ENCODE assay signal across 9 mouse cellular contexts in the genomic region with DNA sequence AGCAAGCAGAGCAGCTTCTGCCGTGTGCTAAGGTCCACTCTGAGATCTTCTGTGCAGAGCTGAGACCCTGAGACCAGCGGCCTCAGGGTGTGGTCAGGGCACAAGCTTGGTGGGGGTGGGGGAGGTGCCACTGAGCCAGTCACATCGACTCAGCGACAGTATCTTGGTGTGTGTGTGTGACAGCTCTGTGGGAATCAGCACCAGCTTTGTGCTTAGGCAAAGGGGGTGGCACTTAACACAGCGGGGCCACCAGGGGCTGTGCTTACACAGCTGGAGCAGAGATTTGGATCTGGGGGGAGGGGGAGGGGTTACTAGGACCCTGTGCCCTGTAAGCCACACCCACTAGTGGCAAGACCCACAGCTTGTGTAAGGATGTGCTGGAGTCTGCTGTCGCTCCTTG.
DNase-seq lines count a peak whose midpoint lies in the region; ATAC-seq lines count a peak whose summit lies in the region.
"Had no signal": no experiment of that assay in that cellular context is flagged by ENCODE, and none has a peak within 500 bp of the region (broad histone marks: within the 10 kb centered on the region; RNA-seq: fewer than 3 reads in every experiment).

No protein-coding gene starts in this region.

- peaks cover 67% of the 10 kb centered on the region for H3K4me1 ChIP-seq in heart, embryonic 12.5 days (replicated peaks)
- peaks cover 35% of the 10 kb centered on the region for H3K4me1 ChIP-seq in hindbrain, embryonic 12.5 days
- peaks cover 43% of the 10 kb centered on the region for H3K4me1 ChIP-seq in midbrain, embryonic 13.5 days (replicated peaks)

- H3K4me3 ChIP-seq in heart, embryonic 12.5 days = no peak overlapping the region
- H3K4me3 ChIP-seq in hindbrain, embryonic 12.5 days = no peak overlapping the region
- no peak overlapping the region for H3K4me3 ChIP-seq in midbrain, embryonic 13.5 days (replicated peaks)

- no peak overlapping the region; the same call in 1 of the 2 replicates for H3K4me2 ChIP-seq in heart, embryonic 12.5 days
- peak overlapping the region; percentile 9; the same call in 1 of the 2 replicates for H3K4me2 ChIP-seq in hindbrain, embryonic 12.5 days (replicated peaks)
- 0 out of 2 replicates have a peak overlapping the region, but pooled peaks have one; percentile 6 for H3K4me2 ChIP-seq in midbrain, embryonic 13.5 days (replicated peaks)

- H3K27me3 ChIP-seq in heart, embryonic 12.5 days (replicated peaks) = no peaks in the 10 kb centered on the region
- no peaks in the 10 kb centered on the region for H3K27me3 ChIP-seq in hindbrain, embryonic 12.5 days
- H3K27me3 ChIP-seq in midbrain, embryonic 13.5 days = no peaks in the 10 kb centered on the region

- no peak for ATAC-seq in heart, embryonic 12.5 days (ENCODE audit: insufficient number of reproducible peaks, low FRiP score)
- peak; percentile 44 for ATAC-seq in hindbrain, embryonic 12.5 days (ENCODE audit: low FRiP score)
- peak; percentile 48 for ATAC-seq in midbrain, embryonic 13.5 days

- H3K9ac ChIP-seq in heart, embryonic 12.5 days = 0 out of 2 replicates have a peak overlapping the region, but pooled peaks have one; percentile 1
- peak overlapping the region; percentile 36; the same call in 1 of the 2 replicates for H3K9ac ChIP-seq in hindbrain, embryonic 12.5 days
- 0 out of 2 replicates have a peak overlapping the region, but pooled peaks have one; percentile 40 for H3K9ac ChIP-seq in midbrain, embryonic 13.5 days (replicated peaks)

- DNase-seq in heart, postnatal 10 days = no peak
- DNase-seq in brain, adult 2 months (ENCODE audit: low read depth, low spot score) = peak; percentile 49
- DNase-seq in adrenal gland, adult 8-10 months = no peak
- DNase-seq in adrenal gland, postnatal 4 days (ENCODE audit: low spot score in 2 of 2) = no peak
- no peak for DNase-seq in left cerebral cortex, adult 18-20 months (ENCODE audit: low spot score in 2 of 2)
- DNase-seq: thymus, adult 18-20 months had no signal

- WGBS in heart, embryonic 12.5 days = 18% methylated on average over 6 of the region's 6 CpGs
- 27% methylated on average over 6 of the region's 6 CpGs for WGBS in hindbrain, embryonic 12.5 days
- 14% methylated on average over 6 of the region's 6 CpGs for WGBS in midbrain, embryonic 13.5 days

- H3K9me3 ChIP-seq in heart, embryonic 12.5 days (replicated peaks) = no peaks in the 10 kb centered on the region
- H3K9me3 ChIP-seq in hindbrain, embryonic 12.5 days (replicated peaks) = no peaks in the 10 kb centered on the region
- no peaks in the 10 kb centered on the region for H3K9me3 ChIP-seq in midbrain, embryonic 13.5 days

- peaks cover 74% of the 10 kb centered on the region for H3K36me3 ChIP-seq in heart, embryonic 12.5 days
- peaks cover 48% of the 10 kb centered on the region for H3K36me3 ChIP-seq in hindbrain, embryonic 12.5 days
- peaks cover 53% of the 10 kb centered on the region for H3K36me3 ChIP-seq in midbrain, embryonic 13.5 days

- intact Hi-C loops in heart, postnatal 10 days (cut with DNase I) = loop anchor here (10.0 kb wide), 1 partner anchor 159 kb away; no protein-coding TSS in a partner anchor

- peak overlapping the region; percentile 76; the same call in 1 of the 2 replicates for H3K27ac ChIP-seq in heart, embryonic 12.5 days (ENCODE audit: poor library complexity, severe bottlenecking)
- H3K27ac ChIP-seq in hindbrain, embryonic 12.5 days = peak overlapping the region; percentile 77
- H3K27ac ChIP-seq in midbrain, embryonic 13.5 days = peak overlapping the region; percentile 89
